Mouse (Mus musculus): Measurements from ENCODE around the gene Eef2k. TPM values are rescaled to one million over a fixed set of nuclear protein-coding genes. Genes with fewer than 3 reads are reported as not detected.

Gene Eef2k
- polyA plus RNA-seq, 1 experiment from 2014 or later: 23.9 TPM

DNA sequence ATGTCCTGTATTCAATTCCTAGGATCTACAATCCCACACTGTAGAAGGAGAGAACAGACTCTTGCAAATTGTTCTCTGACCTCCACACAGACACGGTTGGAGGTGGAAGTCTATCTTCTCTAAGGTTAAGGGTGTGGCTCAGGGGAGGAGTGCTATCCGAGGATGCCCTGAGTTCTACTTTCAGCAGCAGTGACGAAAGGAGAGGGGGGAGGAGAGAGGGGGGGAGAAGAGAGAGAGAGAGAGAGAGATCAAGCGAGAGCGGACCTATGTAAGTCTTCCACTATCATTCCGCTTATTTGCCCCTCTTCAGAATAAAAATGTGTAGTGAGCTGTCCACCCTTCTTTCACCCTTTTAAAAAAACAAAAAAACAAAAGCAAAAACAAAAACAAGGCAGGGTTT lies 8.2 kb upstream of the Eef2k start:
- Histone ChIP-seq H3K27me3 (peaks cover 30% of the 10 kb centered on the region), H3K9ac (replicated peaks) (0 out of 2 replicates have a peak overlapping the region, but pooled peaks have one; percentile 52), H3K27ac (peak overlapping the region; percentile 49), H3K36me3 (no peaks in the 10 kb centered on the region), H3K4me2 (replicated peaks) (peak overlapping the region; percentile 52), H3K9me3 (no peaks in the 10 kb centered on the region), H3K4me3 (replicated peaks) (peak overlapping the region; percentile 62), H3K4me1 (replicated peaks) (peaks cover 23% of the 10 kb centered on the region)
- WGBS: 50% methylated on average over 6 of the region's 6 CpGs
- ATAC-seq: no peak

DNA sequence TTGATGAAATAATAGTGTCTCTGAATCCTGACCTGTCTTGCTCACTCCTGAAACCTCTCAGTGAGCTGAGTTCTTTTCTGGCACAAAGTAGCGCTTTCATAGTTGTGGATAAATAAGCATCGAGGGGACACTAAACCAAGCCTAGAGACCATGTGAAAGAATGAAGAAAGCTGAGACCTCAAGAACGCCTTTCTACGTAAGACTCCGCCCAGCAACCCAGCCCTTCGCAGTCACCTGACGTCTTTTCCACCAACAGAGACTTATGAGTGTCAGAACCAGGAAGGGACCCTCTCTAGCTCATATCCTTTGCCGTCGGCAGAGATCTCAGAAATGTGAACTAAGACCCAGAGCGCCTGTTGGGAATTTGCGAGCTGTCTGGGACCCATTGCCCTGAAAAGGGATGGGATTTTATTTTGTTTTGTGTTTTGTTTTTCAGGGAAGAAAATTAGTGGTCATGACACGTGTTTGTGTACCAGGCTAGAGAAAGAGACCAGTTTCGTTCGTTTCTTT lies 7.7 kb upstream of the Eef2k start:
- peak overlapping the region; percentile 52; the same call in 1 of the 2 replicates for H3K9ac ChIP-seq (replicated peaks)
- peaks cover 25% of the 10 kb centered on the region for H3K27me3 ChIP-seq
- H3K27ac ChIP-seq: peak overlapping the region; percentile 49
- H3K36me3 ChIP-seq: no peaks in the 10 kb centered on the region
- peaks cover 23% of the 10 kb centered on the region for H3K4me1 ChIP-seq (replicated peaks)
- peak overlapping the region; percentile 52 for H3K4me2 ChIP-seq (replicated peaks)
- 12% methylated on average over 14 of the region's 14 CpGs for WGBS
- no peaks in the 10 kb centered on the region for H3K9me3 ChIP-seq
- peak; percentile 78 for ATAC-seq
- H3K4me3 ChIP-seq (replicated peaks): peak overlapping the region; percentile 62

DNA sequence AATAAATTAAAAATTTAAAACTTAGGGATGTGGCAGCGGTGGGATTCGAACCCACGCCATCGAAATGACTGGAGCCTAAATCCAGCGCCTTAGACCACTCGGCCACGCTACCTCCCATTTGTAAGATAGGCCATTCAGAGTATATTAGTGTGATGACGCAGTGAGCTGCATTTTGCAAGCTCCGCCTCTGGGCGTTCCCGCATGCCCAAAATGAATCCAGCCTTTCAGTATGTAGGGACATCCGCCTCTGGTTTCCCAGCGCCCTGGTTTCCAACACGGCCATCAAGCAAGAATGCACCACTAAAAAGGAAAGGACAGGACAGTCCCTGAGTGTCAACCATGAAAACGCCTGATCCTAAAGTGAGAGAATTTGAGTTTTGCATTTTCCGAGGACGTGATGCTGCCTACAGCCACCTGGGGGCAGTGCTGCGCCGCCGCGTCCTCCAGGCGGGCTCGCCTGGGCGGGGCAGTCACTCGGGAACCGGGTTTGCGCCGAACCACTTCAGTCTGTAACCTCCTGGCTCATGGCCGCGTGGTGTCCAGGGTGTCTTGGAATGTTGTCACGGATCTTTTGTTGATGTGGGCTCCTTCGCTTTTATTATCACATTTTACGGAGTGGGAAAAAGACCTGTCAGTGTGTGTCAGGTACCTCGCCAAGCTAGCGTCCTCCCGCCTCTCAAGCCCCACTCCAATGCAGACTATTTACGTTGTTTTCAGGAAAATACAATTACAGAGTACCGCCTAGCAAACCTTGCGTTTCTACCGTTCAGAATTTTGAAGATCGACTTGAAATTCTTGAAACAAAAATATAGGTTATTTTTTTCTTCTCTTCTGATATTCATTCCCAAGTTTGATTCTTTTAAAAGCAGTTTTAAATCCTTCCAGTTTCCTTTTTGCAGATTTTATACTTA lies 6.9 kb upstream of the Eef2k start:
- peak overlapping the region; percentile 62 for H3K4me3 ChIP-seq (replicated peaks)
- peaks cover 21% of the 10 kb centered on the region for H3K27me3 ChIP-seq
- H3K36me3 ChIP-seq: no peaks in the 10 kb centered on the region
- ATAC-seq: peak; percentile 88
- peak overlapping the region; percentile 52 for H3K4me2 ChIP-seq (replicated peaks)
- H3K9me3 ChIP-seq: no peaks in the 10 kb centered on the region
- peak overlapping the region; percentile 77 for H3K27ac ChIP-seq
- H3K9ac ChIP-seq (replicated peaks): peak overlapping the region; percentile 67
- WGBS: under 1% methylated on average over 41 of the region's 41 CpGs
- peaks cover 16% of the 10 kb centered on the region for H3K4me1 ChIP-seq (replicated peaks)

DNA sequence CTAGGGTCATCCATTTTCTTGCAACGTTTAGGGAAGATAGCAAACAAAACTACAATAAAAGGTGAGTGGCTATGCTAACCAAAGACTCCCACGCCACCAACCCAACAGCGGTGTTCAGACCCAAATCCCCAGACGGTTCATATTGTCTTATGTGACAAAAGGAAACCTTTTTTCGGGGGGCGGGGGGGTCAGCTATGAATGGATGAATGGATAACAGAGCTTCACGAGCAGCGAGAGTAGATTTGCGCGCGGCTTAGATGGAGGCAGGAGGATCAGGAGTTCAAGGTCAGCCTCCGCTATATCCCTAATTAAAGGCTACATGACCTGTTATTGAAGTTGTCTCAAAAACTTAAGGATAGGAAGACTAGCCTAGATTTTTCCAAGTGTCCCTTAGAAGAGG lies 6.3 kb upstream of the Eef2k start:
- H3K27me3 ChIP-seq: peaks cover 19% of the 10 kb centered on the region
- WGBS: 3% methylated on average over 12 of the region's 12 CpGs
- H3K4me2 ChIP-seq (replicated peaks): peak overlapping the region; percentile 52
- peak overlapping the region; percentile 62 for H3K4me3 ChIP-seq (replicated peaks)
- peak overlapping the region; percentile 77; the same call in 1 of the 2 replicates for H3K27ac ChIP-seq
- peaks cover 11% of the 10 kb centered on the region; the same call in 1 of the 2 replicates for H3K4me1 ChIP-seq (replicated peaks)
- no peaks in the 10 kb centered on the region for H3K36me3 ChIP-seq
- ATAC-seq: no peak
- peak overlapping the region; percentile 67; the same call in 1 of the 2 replicates for H3K9ac ChIP-seq (replicated peaks)
- H3K9me3 ChIP-seq: no peaks in the 10 kb centered on the region

DNA sequence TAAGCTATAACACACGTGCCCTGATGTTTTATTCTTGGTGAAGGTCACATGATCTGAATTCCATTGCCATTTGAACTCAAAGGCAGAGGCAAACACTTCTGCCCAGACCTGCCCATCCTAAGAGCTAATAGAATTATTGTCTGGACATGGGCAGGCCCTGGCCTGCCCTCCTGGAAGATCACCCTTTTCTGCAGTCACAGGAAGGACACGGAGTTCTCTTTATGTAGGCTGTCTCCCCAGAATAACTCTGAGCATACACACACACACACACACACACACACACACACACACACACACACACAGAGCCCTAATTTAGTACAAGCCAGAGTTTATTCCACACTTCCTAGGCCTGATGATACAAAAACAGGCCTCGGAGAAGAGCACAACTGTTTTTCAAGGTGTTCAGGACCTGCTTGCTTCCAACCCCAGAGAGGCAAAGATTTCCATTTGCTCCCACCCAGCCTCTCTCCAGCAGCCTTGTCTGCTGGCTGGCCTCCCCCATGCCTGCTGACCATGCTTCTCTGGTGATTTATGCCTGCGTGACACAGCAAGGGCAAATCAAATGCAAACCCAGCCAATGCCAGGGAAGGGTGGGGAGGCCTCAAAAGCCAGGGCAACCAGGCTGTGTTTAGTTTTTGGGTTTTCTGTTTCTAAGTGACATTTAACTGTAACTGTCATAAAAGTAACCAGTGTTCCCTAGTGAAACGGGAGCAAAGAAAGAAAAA lies 4.0 kb upstream of the Eef2k start:
- peaks cover 10% of the 10 kb centered on the region for H3K4me1 ChIP-seq (replicated peaks)
- no peak overlapping the region for H3K4me3 ChIP-seq (replicated peaks)
- no peaks in the 10 kb centered on the region for H3K9me3 ChIP-seq
- H3K36me3 ChIP-seq: no peaks in the 10 kb centered on the region
- WGBS: 78% methylated on average over 5 of the region's 5 CpGs
- no peak overlapping the region for H3K9ac ChIP-seq (replicated peaks)
- H3K4me2 ChIP-seq (replicated peaks): no peak overlapping the region
- no peak for ATAC-seq
- H3K27ac ChIP-seq: no peak overlapping the region
- peaks cover under 1% of the 10 kb centered on the region; the same call in 1 of the 2 replicates for H3K27me3 ChIP-seq

DNA sequence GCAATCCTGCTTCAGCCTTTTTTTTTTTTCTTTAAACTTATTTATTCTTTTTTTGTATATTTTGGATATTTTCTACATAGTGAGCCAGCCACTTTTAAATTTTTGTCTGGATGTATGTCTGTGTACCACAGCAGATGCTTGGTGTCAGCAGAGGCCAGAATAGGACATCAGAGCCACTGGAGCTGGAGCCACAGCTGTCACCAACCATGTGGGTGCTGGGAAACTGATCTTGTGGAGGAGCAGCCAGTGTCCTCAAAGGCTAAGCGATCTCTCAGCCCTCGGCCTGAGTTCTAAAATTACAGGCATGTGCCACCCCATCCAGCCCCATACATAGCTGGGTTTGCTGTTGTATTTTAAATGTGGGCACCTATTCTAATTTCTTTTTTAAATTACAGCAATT lies 2.8 kb upstream of the Eef2k start:
- H3K27me3 ChIP-seq: peaks cover 4% of the 10 kb centered on the region; the same call in 1 of the 2 replicates
- no peaks in the 10 kb centered on the region for H3K36me3 ChIP-seq
- H3K27ac ChIP-seq: no peak overlapping the region
- H3K4me2 ChIP-seq (replicated peaks): no peak overlapping the region
- no peak overlapping the region for H3K9ac ChIP-seq (replicated peaks)
- 83% methylated on average over 2 of the region's 2 CpGs for WGBS
- peaks cover 17% of the 10 kb centered on the region for H3K4me1 ChIP-seq (replicated peaks)
- H3K4me3 ChIP-seq (replicated peaks): no peak overlapping the region
- ATAC-seq: no peak
- H3K9me3 ChIP-seq: no peaks in the 10 kb centered on the region

DNA sequence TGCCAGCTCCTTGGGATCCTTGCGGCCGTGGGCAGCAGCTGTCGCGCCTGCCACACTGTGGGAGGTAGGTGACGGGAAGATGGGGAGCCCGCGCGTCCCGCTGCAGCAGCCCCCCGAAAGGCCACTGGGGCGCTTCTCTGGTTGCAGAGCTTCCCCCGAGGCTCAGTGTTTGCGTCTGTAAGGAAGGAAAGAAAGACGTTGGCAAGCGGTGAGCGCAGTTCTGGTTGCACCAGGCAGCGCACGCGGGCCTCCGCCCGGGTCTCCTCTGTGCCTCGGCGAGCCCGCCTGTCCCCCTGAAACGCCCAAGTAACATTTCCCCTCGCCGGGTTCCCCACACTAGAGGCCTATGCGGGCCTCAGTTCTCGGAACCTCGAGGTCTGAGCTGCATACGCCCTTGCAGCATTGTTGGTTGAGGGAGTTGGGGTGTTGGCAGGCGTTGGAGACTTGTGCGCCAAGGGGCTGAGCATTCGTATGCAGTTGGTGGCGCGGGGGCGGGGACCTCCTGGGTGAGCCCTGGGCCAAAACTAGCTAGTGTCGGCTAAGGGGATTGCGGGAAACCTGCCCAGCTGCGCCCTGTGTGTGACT lies 498 bp downstream of the Eef2k start:
- peak overlapping the region; percentile 65 for H3K4me3 ChIP-seq (replicated peaks)
- no peaks in the 10 kb centered on the region for H3K36me3 ChIP-seq
- H3K4me1 ChIP-seq (replicated peaks): peaks cover 18% of the 10 kb centered on the region
- no peaks in the 10 kb centered on the region for H3K9me3 ChIP-seq
- peak overlapping the region; percentile 92 for H3K9ac ChIP-seq (replicated peaks)
- H3K4me2 ChIP-seq (replicated peaks): peak overlapping the region; percentile 80
- WGBS: under 1% methylated on average over 40 of the region's 40 CpGs
- peak overlapping the region; percentile 96 for H3K27ac ChIP-seq
- peak; percentile 78 for ATAC-seq
- H3K27me3 ChIP-seq: peaks cover 14% of the 10 kb centered on the region

DNA sequence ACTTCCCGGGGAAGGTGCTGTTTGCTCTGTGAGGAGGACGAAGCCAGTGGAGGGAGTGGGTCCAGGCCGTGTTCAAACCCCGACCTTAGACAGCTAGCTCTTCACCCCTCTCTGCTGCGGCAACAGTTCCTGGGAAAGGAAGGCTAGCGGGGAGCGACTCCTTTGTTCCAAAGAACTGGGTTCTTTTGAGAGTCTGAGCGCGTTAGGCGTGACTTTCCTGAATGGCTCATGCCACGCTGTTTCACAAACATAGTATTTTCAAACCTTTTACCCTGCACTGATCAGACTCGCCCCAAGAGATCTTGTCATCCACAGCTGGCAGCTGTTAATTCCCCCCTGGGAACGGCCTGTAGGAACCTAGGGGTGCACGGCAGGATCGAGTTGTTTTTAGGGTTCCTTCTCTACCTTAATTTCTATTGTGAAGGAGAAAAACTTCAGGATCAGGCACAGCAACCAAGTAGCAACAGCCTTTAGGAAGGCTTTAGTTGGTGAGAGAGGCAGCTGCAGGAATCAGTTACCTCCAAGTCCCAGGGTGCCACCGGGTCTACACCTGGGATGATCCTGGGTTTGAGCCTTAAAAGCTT lies 1.3 kb downstream of the Eef2k start:
- no peaks in the 10 kb centered on the region for H3K36me3 ChIP-seq
- peak; percentile 34 for ATAC-seq
- peaks cover 14% of the 10 kb centered on the region for H3K27me3 ChIP-seq

DNA sequence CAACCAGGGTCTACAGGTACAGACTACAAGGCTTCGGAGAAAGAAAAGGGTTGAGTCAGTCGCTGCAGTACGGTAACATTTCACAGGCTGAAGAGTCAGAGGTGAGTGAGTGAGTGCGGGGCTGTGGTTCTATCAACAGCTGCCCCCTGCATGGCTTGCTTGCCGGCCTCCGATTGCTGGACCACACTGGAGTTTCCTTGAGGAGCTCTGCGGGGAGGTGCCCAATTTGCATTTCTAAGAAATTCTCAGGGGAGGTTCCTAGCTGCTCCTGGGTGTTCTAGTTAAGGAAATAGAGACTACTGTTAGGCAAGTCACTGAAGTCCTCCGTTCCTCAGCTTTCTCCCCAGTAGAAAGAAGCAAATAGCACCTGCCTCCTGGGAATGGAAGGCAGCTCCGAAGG lies 2.1 kb downstream of the Eef2k start:
- Histone ChIP-seq H3K4me3 (replicated peaks) (peak overlapping the region; percentile 65), H3K9ac (replicated peaks) (peak overlapping the region; percentile 92), H3K27ac (no peak overlapping the region), H3K36me3 (no peaks in the 10 kb centered on the region), H3K4me1 (replicated peaks) (peaks cover 18% of the 10 kb centered on the region), H3K27me3 (peaks cover 14% of the 10 kb centered on the region), H3K9me3 (no peaks in the 10 kb centered on the region), H3K4me2 (replicated peaks) (peak overlapping the region; percentile 80)
- ATAC-seq: no peak
- WGBS: 8% methylated on average over 9 of the region's 9 CpGs

More for the DNA sequence above, 1.3 kb downstream of the Eef2k start:
- Histone ChIP-seq H3K4me1 (replicated peaks) (peaks cover 18% of the 10 kb centered on the region), H3K9me3 (no peaks in the 10 kb centered on the region), H3K27ac (peak overlapping the region; percentile 96), H3K4me3 (replicated peaks) (peak overlapping the region; percentile 65), H3K9ac (replicated peaks) (peak overlapping the region; percentile 92), H3K4me2 (replicated peaks) (peak overlapping the region; percentile 80)
- 2% methylated on average over 16 of the region's 16 CpGs for whole genome bisulfite sequencing

DNA sequence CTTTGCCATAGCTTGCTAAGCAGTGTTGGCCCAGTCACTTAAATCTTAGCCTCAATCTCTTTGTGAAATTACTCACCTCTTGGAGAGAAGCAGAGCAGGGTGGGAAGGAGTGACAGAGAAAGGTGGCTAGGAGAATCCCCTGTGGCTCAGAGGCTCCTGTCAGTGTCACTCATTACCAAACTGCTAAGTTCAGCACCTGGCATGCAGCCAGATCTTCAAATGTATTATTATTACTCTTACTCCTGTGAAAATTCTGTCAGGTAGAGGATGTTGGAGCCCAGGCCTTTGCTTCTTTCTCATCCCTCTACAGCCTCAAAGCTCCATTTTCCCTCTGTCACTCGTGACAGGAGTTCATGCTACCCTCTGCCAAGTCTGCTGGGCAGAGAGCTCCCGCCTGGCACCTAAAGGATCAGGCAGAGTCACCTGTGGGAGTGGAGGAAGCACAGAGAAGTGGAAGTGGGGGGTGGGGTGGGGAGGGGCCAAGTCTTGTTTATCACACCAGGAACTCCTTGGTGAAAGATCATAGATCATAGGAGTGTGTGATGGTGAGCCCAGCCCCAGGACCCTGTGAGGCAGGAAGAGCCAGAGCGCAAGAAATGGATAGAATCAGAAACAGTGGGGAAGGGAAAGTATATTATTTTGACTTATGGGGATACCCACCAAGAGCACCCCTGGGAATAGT lies 6.3 kb downstream of the Eef2k start:
- no peak for ATAC-seq
- no peak overlapping the region for H3K9ac ChIP-seq (replicated peaks)
- H3K36me3 ChIP-seq: no peaks in the 10 kb centered on the region
- no peak overlapping the region for H3K4me2 ChIP-seq (replicated peaks)
- 91% methylated on average over 3 of the region's 3 CpGs for WGBS
- peaks cover 18% of the 10 kb centered on the region for H3K4me1 ChIP-seq (replicated peaks)
- H3K9me3 ChIP-seq: no peaks in the 10 kb centered on the region
- no peak overlapping the region for H3K27ac ChIP-seq
- peaks cover 14% of the 10 kb centered on the region for H3K27me3 ChIP-seq
- no peak overlapping the region for H3K4me3 ChIP-seq (replicated peaks)

DNA sequence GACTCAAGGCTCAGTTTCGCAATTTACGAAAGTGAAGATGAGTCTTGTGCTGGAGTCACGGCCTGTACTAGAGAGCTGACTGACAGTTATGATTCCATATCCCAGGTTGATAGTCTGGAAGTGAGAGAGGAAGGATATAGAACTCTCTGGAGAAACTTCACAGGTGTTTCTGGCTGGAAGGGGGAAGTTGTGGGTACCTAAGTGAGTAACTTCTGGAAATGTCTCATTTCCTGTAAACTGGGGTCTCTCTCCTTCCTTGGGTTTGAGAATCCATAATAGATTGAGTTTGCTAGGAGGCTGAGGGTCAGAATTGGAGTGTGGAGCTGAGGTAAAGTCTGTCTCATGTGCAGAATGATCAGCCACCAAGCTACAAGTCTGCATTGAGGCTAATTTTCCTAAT lies 7.5 kb downstream of the Eef2k start:
- Histone ChIP-seq H3K9ac (replicated peaks) (no peak overlapping the region), H3K27me3 (peaks cover 5% of the 10 kb centered on the region), H3K4me1 (replicated peaks) (peaks cover 6% of the 10 kb centered on the region), H3K9me3 (no peaks in the 10 kb centered on the region), H3K4me2 (replicated peaks) (no peak overlapping the region), H3K36me3 (no peaks in the 10 kb centered on the region), H3K4me3 (replicated peaks) (no peak overlapping the region), H3K27ac (no peak overlapping the region)
- WGBS: 91% methylated on average over 3 of the region's 3 CpGs
- ATAC-seq: no peak
